Mouse (Mus musculus) bone marrow, adult 2 months (tissue): Measurements from ENCODE around the gene Pon2.

ENCODE experiments used
- CTCF ChIP-seq: fragments of 200-500 bp; IDR thresholded peaks from 2 replicates; pipeline ENCODE4 v1.5.1; 2011; ENCODE audit warnings: low read length, control low read depth; ENCODE audit not compliant: control insufficient read depth, insufficient read depth
- POLR2A ChIP-seq: fragments of 200-500 bp; IDR thresholded peaks from 2 replicates; pipeline ENCODE4 v1.6.1; 2011; ENCODE audit warnings: low read depth, mild to moderate bottlenecking, control low read depth, low read length, borderline replicate concordance; ENCODE audit not compliant: control insufficient read depth

DNA sequence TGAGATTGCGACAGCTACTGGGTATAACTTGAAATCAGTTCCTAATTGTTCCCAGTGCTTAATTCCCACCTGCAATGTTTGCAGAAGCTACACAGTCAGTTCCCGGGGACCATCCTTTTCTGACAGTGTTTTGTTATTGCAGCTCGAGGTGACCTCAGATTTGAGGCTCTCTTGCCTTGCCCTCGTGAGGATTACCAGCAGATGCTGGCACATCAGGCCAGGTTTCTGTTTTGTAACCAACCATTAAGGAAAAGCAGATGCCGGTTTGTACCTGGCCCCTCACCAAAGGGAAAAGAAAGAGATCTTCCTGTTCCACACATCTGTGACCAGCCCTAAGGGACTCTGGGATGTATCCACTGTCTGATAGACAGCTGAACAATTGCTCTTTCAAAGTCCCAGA, 1.3 kb upstream of the Pon2 start:
- TF ChIP-seq POLR2A: no peak
- TF ChIP-seq CTCF: no peak
